Mouse (Mus musculus): ENCODE data around the gene Aire. TPM values are rescaled to one million over a fixed set of nuclear protein-coding genes. Genes with fewer than 3 reads are reported as not detected.

The Aire gene
- polyA plus RNA-seq, 1 experiment from 2014 or later = not detected

DNA sequence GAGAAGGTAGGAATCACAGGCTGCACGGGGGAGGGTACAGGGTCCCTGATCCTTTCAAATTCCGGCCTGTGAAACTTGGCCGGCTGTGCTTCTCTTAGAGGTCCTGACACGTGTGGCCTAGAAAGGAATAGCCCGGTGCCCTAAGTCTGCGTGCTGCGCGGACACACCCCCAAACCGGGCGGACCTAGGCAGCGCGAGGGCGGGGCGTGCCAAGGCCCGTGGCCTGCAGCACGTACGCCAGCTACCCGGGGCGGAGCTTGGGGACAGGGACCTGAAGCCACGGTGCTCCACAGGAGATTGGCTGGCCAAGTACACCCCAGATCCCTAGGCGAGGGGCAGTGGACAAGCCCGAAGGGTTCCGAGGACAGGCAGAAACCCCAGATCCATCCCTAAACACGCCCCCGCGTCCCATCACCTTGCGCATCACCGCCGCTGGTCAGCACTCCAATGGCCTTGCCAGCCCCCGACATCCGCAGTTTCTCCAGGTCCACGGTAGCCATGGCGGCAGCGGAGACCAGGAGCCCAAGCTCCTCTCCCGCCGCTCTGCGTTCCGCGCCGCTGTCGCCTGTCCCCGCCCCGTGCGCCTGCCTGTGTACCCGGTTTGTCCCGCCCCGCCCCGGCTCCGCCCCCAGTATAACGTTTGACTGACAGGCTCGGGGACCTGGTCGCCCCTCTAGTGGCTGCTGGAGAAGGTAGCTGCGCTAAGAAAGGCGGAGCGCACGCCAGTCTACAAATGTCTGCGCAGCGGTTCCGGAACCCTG, 34.0 kb downstream of the Aire start:
- H3K9me3 ChIP-seq (ENCODE audit: control insufficient read depth, low read length) = no peaks in the 10 kb centered on the region
- H3K36me3 ChIP-seq (ENCODE audit: control insufficient read depth, insufficient read depth, low read length) = no peaks in the 10 kb centered on the region
- peak overlapping the region; percentile 92 for H3K27ac ChIP-seq (ENCODE audit: low read depth, low read length)
- no peaks in the 10 kb centered on the region for H3K27me3 ChIP-seq (ENCODE audit: control insufficient read depth, insufficient read depth, low read length)
- peak overlapping the region; percentile 64 for H3K4me3 ChIP-seq (ENCODE audit: low read depth, low read length)
- ATAC-seq (ENCODE audit: insufficient read depth, low FRiP score, low TSS enrichment) = peak; percentile 96
- under 1% methylated on average over 59 of the region's 59 CpGs for WGBS
- peak; percentile 95 for DNase-seq (ENCODE audit: low spot score)
- H3K4me2 ChIP-seq (ENCODE audit: low read depth) = peak overlapping the region; percentile 81
- H3K4me1 ChIP-seq (ENCODE audit: control insufficient read depth, insufficient read depth, low read length) = peaks cover 15% of the 10 kb centered on the region
- H3K9ac ChIP-seq (ENCODE audit: low read length) = peak overlapping the region; percentile 84

- WGBS = 80% methylated on average over 3 of the region's 3 CpGs
- DNase-seq (ENCODE audit: low spot score) (no peak), ATAC-seq (ENCODE audit: insufficient read depth, low FRiP score, low TSS enrichment) (no peak)
- Histone ChIP-seq H3K9ac (ENCODE audit: low read length) (peak overlapping the region; percentile 84), H3K4me1 (ENCODE audit: control insufficient read depth, insufficient read depth, low read length) (peaks cover 15% of the 10 kb centered on the region), H3K27me3 (ENCODE audit: control insufficient read depth, insufficient read depth, low read length) (no peaks in the 10 kb centered on the region), H3K36me3 (ENCODE audit: control insufficient read depth, insufficient read depth, low read length) (no peaks in the 10 kb centered on the region; the same call in 1 of the 2 replicates), H3K9me3 (ENCODE audit: control insufficient read depth, low read length) (no peaks in the 10 kb centered on the region), H3K27ac (ENCODE audit: low read depth, low read length) (no peak overlapping the region), H3K4me3 (ENCODE audit: low read depth, low read length) (0 out of 2 replicates have a peak overlapping the region, but pooled peaks have one; percentile 6), H3K4me2 (ENCODE audit: low read depth) (peak overlapping the region; percentile 81)
Observed at GRCm38 (mm10) chr10:78008169-78008568, 35.2 kb downstream of the Aire start.

DNA sequence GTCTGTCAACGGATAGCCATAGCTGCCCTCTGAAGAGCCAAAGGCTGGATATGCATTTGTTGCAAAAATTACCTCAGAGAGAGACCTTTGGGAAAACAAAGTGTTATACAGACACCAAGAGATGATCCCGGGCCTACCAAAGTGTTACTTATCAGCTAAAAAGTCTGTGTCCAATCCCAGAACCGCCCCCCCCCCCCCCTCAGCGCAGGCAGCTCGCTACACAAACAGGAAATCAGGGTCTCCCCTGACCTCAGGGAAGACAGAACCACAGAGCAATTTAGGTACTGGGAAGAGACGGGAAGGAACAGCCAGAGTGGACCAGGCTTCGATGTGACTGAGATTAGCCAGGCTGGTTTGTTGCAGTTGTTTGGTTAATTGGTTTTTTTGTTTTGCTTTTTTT, 36.2 kb downstream of the Aire start:
- no peaks in the 10 kb centered on the region for H3K9me3 ChIP-seq (ENCODE audit: control insufficient read depth, low read length)
- no peaks in the 10 kb centered on the region; the same call in 1 of the 2 replicates for H3K36me3 ChIP-seq (ENCODE audit: control insufficient read depth, insufficient read depth, low read length)
- H3K9ac ChIP-seq (ENCODE audit: low read length) = peak overlapping the region; percentile 33
- no peaks in the 10 kb centered on the region for H3K27me3 ChIP-seq (ENCODE audit: control insufficient read depth, insufficient read depth, low read length)
- H3K4me2 ChIP-seq (ENCODE audit: low read depth) = peak overlapping the region; percentile 19; the same call in 1 of the 2 replicates
- ATAC-seq (ENCODE audit: insufficient read depth, low FRiP score, low TSS enrichment) (no peak), DNase-seq (ENCODE audit: low spot score) (no peak)
- no peak overlapping the region; the same call in 1 of the 2 replicates for H3K4me3 ChIP-seq (ENCODE audit: low read depth, low read length)
- H3K4me1 ChIP-seq (ENCODE audit: control insufficient read depth, insufficient read depth, low read length) = peaks cover 15% of the 10 kb centered on the region
- WGBS = 37% methylated on average over 7 of the region's 7 CpGs
- no peak overlapping the region for H3K27ac ChIP-seq (ENCODE audit: low read depth, low read length)

- Histone ChIP-seq H3K9ac (ENCODE audit: low read length) (no peak overlapping the region), H3K4me1 (ENCODE audit: control insufficient read depth, insufficient read depth, low read length) (peaks cover 15% of the 10 kb centered on the region), H3K9me3 (ENCODE audit: control insufficient read depth, low read length) (no peaks in the 10 kb centered on the region), H3K27ac (ENCODE audit: low read depth, low read length) (no peak overlapping the region), H3K27me3 (ENCODE audit: control insufficient read depth, insufficient read depth, low read length) (no peaks in the 10 kb centered on the region), H3K4me2 (ENCODE audit: low read depth) (no peak overlapping the region), H3K4me3 (ENCODE audit: low read depth, low read length) (no peak overlapping the region), H3K36me3 (ENCODE audit: control insufficient read depth, insufficient read depth, low read length) (peaks cover under 1% of the 10 kb centered on the region)
- ATAC-seq (ENCODE audit: insufficient read depth, low FRiP score, low TSS enrichment) (no peak), DNase-seq (ENCODE audit: low spot score) (no peak)
- WGBS = 95% methylated on average over 4 of the region's 4 CpGs
Observed at GRCm38 (mm10) chr10:78005791-78006438, 37.5 kb downstream of the Aire start.

DNA sequence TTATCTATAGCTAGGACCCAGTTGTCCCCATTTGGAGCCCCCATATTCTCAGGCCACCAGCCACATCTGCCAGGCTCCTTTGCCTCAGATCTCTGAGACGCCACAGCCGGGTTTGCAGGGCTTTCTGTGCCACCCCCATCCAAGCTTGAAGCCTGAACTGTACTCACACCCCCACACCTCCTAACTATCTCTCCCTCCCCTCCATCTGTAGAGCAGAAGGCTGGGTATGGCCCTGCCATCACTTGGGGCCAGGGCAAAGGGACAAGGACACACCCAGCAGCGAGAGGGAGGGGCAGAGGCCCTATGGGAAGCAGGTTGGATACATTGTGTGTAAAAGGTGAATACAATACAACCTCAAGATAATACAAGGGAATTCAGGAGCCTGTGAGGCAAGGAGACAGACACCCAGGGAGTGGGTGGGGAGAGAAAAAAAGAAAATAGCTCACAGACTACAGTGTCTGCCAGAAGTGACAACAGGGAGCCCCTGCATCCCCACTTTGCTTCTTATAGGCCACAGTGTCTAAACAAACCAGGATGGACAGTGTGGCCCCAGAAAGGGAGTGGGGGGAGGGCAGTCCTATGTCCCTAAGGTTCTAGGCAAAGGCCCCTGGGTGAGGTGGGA, 38.8 kb downstream of the Aire start:
- Histone ChIP-seq H3K9me3 (ENCODE audit: control insufficient read depth, low read length) (no peaks in the 10 kb centered on the region), H3K9ac (ENCODE audit: low read length) (no peak overlapping the region), H3K4me1 (ENCODE audit: control insufficient read depth, insufficient read depth, low read length) (peaks cover 15% of the 10 kb centered on the region), H3K27ac (ENCODE audit: low read depth, low read length) (no peak overlapping the region), H3K4me3 (ENCODE audit: low read depth, low read length) (no peak overlapping the region), H3K36me3 (ENCODE audit: control insufficient read depth, insufficient read depth, low read length) (peaks cover 11% of the 10 kb centered on the region), H3K4me2 (ENCODE audit: low read depth) (no peak overlapping the region), H3K27me3 (ENCODE audit: control insufficient read depth, insufficient read depth, low read length) (no peaks in the 10 kb centered on the region)
- DNase-seq (ENCODE audit: low spot score) (no peak), ATAC-seq (ENCODE audit: insufficient read depth, low FRiP score, low TSS enrichment) (no peak)
- WGBS = 82% methylated on average over 3 of the region's 3 CpGs

DNA sequence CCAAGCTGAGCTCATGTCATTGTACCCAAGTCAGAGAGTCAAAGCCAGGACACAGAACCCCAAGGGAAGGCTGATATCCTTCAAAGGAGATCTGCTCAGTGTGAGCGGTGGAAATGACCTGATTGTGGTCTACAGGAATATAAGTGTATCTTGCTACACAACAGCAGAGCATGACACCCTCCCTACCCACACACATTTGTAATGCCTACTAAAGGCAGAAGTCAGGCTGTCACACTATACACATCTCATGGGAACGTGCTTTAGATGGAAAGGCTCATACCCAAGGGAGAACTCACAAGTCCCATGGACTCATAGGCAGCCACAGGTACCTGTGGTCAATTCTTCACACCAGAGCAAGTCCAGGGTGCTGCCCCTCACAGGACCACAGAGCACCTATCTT, 41.1 kb downstream of the Aire start:
- no peak overlapping the region for H3K27ac ChIP-seq (ENCODE audit: low read depth, low read length)
- no peaks in the 10 kb centered on the region for H3K9me3 ChIP-seq (ENCODE audit: control insufficient read depth, low read length)
- H3K4me2 ChIP-seq (ENCODE audit: low read depth) = no peak overlapping the region
- no peak overlapping the region for H3K9ac ChIP-seq (ENCODE audit: low read length)
- ATAC-seq (ENCODE audit: insufficient read depth, low FRiP score, low TSS enrichment) = no peak
- no peak overlapping the region for H3K4me3 ChIP-seq (ENCODE audit: low read depth, low read length)
- WGBS = 94% methylated on average over 2 of the region's 2 CpGs
- no peak for DNase-seq (ENCODE audit: low spot score)
- H3K27me3 ChIP-seq (ENCODE audit: control insufficient read depth, insufficient read depth, low read length) = no peaks in the 10 kb centered on the region
- no peaks in the 10 kb centered on the region; the same call in none of the 2 replicates for H3K4me1 ChIP-seq (ENCODE audit: control insufficient read depth, insufficient read depth, low read length)
- peaks cover 18% of the 10 kb centered on the region for H3K36me3 ChIP-seq (ENCODE audit: control insufficient read depth, insufficient read depth, low read length)

GRCm38 (mm10) chr10:78001796-78002195, 41.6 kb downstream of the Aire start:
- Histone ChIP-seq H3K4me3 (ENCODE audit: low read depth, low read length) (no peak overlapping the region), H3K4me2 (ENCODE audit: low read depth) (no peak overlapping the region), H3K9ac (ENCODE audit: low read length) (no peak overlapping the region), H3K9me3 (ENCODE audit: control insufficient read depth, low read length) (no peaks in the 10 kb centered on the region), H3K27me3 (ENCODE audit: control insufficient read depth, insufficient read depth, low read length) (no peaks in the 10 kb centered on the region), H3K4me1 (ENCODE audit: control insufficient read depth, insufficient read depth, low read length) (no peaks in the 10 kb centered on the region; the same call in none of the 2 replicates), H3K27ac (ENCODE audit: low read depth, low read length) (no peak overlapping the region), H3K36me3 (ENCODE audit: control insufficient read depth, insufficient read depth, low read length) (peaks cover 18% of the 10 kb centered on the region)
- DNase-seq (ENCODE audit: low spot score) (no peak), ATAC-seq (ENCODE audit: insufficient read depth, low FRiP score, low TSS enrichment) (no peak)
- WGBS = 89% methylated on average over 11 of the region's 11 CpGs

GRCm38 (mm10) chr10:78000200-78000599, 43.2 kb downstream of the Aire start:
- Histone ChIP-seq H3K4me3 (ENCODE audit: low read depth, low read length) (no peak overlapping the region), H3K9ac (ENCODE audit: low read length) (no peak overlapping the region), H3K4me1 (ENCODE audit: control insufficient read depth, insufficient read depth, low read length) (no peaks in the 10 kb centered on the region), H3K4me2 (ENCODE audit: low read depth) (no peak overlapping the region), H3K9me3 (ENCODE audit: control insufficient read depth, low read length) (no peaks in the 10 kb centered on the region), H3K27me3 (ENCODE audit: control insufficient read depth, insufficient read depth, low read length) (no peaks in the 10 kb centered on the region), H3K27ac (ENCODE audit: low read depth, low read length) (no peak overlapping the region), H3K36me3 (ENCODE audit: control insufficient read depth, insufficient read depth, low read length) (peaks cover 18% of the 10 kb centered on the region)
- DNase-seq (ENCODE audit: low spot score) (no peak), ATAC-seq (ENCODE audit: insufficient read depth, low FRiP score, low TSS enrichment) (no peak)
- WGBS = 97% methylated on average over 5 of the region's 5 CpGs
